In the genomic region with DNA sequence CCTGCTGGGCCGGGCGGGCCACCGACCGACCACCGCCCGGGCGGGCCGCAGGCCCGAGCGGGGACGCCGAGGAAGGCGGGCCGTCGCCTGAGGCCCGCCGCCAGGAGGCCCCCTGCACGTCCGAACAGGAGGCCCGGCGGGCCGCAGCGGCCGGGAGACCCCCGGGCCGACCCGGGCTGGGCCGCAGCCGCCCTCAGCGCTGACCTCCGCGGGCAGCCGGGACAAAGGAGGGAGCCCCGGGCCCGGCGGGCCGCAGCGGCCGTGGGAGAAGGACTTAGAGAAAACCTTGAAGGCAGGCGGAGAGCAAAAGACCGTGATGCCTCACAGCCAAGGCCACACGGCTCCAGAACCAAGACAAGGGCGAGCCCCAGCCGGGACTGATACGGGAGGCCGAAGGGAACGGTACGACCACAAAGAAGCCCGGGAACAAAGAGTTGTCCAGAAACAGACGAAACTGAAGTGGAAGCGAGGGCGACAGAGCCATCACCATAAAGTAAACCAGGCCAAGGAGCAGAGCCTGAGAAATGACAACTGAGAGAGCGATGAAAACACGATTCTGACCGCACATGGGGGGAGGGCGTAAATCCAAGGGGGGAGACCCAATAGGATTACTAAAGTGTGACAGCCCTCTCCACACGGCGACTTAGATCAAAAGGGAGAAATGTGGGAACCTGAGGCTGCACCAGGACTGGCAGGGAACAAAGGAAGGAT, we compare ENCODE assay signal across 8 mouse cellular contexts. TPM values are rescaled to one million over a fixed set of nuclear protein-coding genes. Genes with fewer than 3 reads are reported as not detected.
DNase-seq lines count a peak whose midpoint lies in the region; ATAC-seq and TF ChIP-seq lines count a peak whose summit lies in the region.

No protein-coding gene starts in this region.

- TF ChIP-seq CTCF in kidney, postnatal 0 days (IDR thresholded peaks at IDR 0.05; ENCODE audit: low read depth): no peak

- no peaks in the 10 kb centered on the region for H3K9me3 ChIP-seq in heart, embryonic 11.5 days (replicated peaks; ENCODE audit: control insufficient read depth, low read length)
- H3K9me3 ChIP-seq in kidney, postnatal 0 days (replicated peaks; ENCODE audit: low read length): no peaks in the 10 kb centered on the region
- H3K9me3 ChIP-seq in megakaryocyte, embryonic 14.5 days: no peaks in the 10 kb centered on the region
- H3K9me3 ChIP-seq in stomach, embryonic 15.5 days: no peaks in the 10 kb centered on the region

- no peaks in the 10 kb centered on the region for H3K27me3 ChIP-seq in heart, embryonic 11.5 days (ENCODE audit: control insufficient read depth, insufficient read depth, low read length)
- H3K27me3 ChIP-seq in kidney, postnatal 0 days (ENCODE audit: insufficient read depth, low read length): no peaks in the 10 kb centered on the region
- H3K27me3 ChIP-seq in megakaryocyte, embryonic 14.5 days (replicated peaks): peaks cover 61% of the 10 kb centered on the region
- H3K27me3 ChIP-seq in stomach, embryonic 15.5 days (replicated peaks): no peaks in the 10 kb centered on the region

- peak overlapping the region; percentile 96 for H3K4me3 ChIP-seq in heart, embryonic 11.5 days (ENCODE audit: low read depth, low read length)
- H3K4me3 ChIP-seq in kidney, postnatal 0 days (replicated peaks; ENCODE audit: low read depth, low read length): peak overlapping the region; percentile 86
- peak overlapping the region; percentile 94 for H3K4me3 ChIP-seq in megakaryocyte, embryonic 14.5 days (replicated peaks)
- peak overlapping the region; percentile 92 for H3K4me3 ChIP-seq in stomach, embryonic 15.5 days (replicated peaks)

- peaks cover 25% of the 10 kb centered on the region for H3K4me1 ChIP-seq in heart, embryonic 11.5 days (ENCODE audit: control insufficient read depth, insufficient read depth, low read length)
- peaks cover 19% of the 10 kb centered on the region for H3K4me1 ChIP-seq in kidney, postnatal 0 days (replicated peaks; ENCODE audit: insufficient read depth, low read length)
- H3K4me1 ChIP-seq in megakaryocyte, embryonic 14.5 days: peaks cover 42% of the 10 kb centered on the region
- H3K4me1 ChIP-seq in stomach, embryonic 15.5 days: peaks cover 27% of the 10 kb centered on the region

- ATAC-seq in heart, embryonic 11.5 days (replicated peaks; ENCODE audit: insufficient number of reproducible peaks, low FRiP score, low TSS enrichment): peak; percentile 6; the same call in 1 of the 2 replicates
- peak; percentile 8; the same call in 1 of the 2 replicates for ATAC-seq in kidney, postnatal 0 days (replicated peaks; ENCODE audit: low FRiP score, low read depth)
- peak; percentile 15; the same call in 1 of the 2 replicates for ATAC-seq in stomach, embryonic 15.5 days (ENCODE audit: insufficient read depth, low FRiP score, low read depth)

- peak overlapping the region; percentile 99 for H3K9ac ChIP-seq in heart, embryonic 11.5 days (ENCODE audit: low read depth, low read length)
- peak overlapping the region; percentile 98 for H3K9ac ChIP-seq in kidney, postnatal 0 days (ENCODE audit: low read depth, low read length)
- peak overlapping the region; percentile 92 for H3K9ac ChIP-seq in stomach, embryonic 15.5 days

- H3K36me3 ChIP-seq in heart, embryonic 11.5 days (ENCODE audit: control insufficient read depth, insufficient read depth, low read length): no peaks in the 10 kb centered on the region
- H3K36me3 ChIP-seq in kidney, postnatal 0 days (ENCODE audit: insufficient read depth, low read length): no peaks in the 10 kb centered on the region
- no peaks in the 10 kb centered on the region for H3K36me3 ChIP-seq in megakaryocyte, embryonic 14.5 days (replicated peaks; ENCODE audit: low read length)
- H3K36me3 ChIP-seq in stomach, embryonic 15.5 days: no peaks in the 10 kb centered on the region

- DNase-seq in right cerebral cortex, postnatal 10 days (ENCODE audit: low spot score in 2 of 2): peak; percentile 37 to 42
- DNase-seq in right cerebral cortex, postnatal 36 days (ENCODE audit: low spot score in 2 of 2): no peak
- peak; percentile 20 to 36 for DNase-seq in adrenal gland, postnatal 4 days (ENCODE audit: low spot score in 2 of 2)
- DNase-seq in kidney, postnatal 0 days (ENCODE audit: low spot score): peak; percentile 71
- DNase-seq in right cerebral cortex, postnatal 14 days: no peak

- under 1% methylated on average over 48 of the region's 58 CpGs for WGBS in heart, embryonic 11.5 days (ENCODE audit: insufficient replicate concordance)
- under 1% methylated on average over 41 of the region's 58 CpGs for WGBS in kidney, postnatal 0 days
- under 1% methylated on average over 52 of the region's 58 CpGs for WGBS in stomach, embryonic 15.5 days

- H3K4me2 ChIP-seq in heart, embryonic 11.5 days: peak overlapping the region; percentile 92
- H3K4me2 ChIP-seq in kidney, postnatal 0 days (ENCODE audit: low read length): peak overlapping the region; percentile 92
- peak overlapping the region; percentile 86 for H3K4me2 ChIP-seq in stomach, embryonic 15.5 days

- H3K27ac ChIP-seq in heart, embryonic 11.5 days (ENCODE audit: low read depth, low read length): peak overlapping the region; percentile 100
- H3K27ac ChIP-seq in kidney, postnatal 0 days: peak overlapping the region; percentile 99
- H3K27ac ChIP-seq in stomach, embryonic 15.5 days: peak overlapping the region; percentile 98

RNA-seq across cellular contexts. Expression of gene Macf1, which starts 19.1 kb away (rescaled TPM):
- 100 to 1,000 TPM; 176 to 202 TPM for total RNA-seq in adrenal gland, postnatal 4 days (2021)
- polyA plus RNA-seq in heart, embryonic 11.5 days (2014; fragmentation: Nextera tagmentation; extraction: Ambion mirVana): 68.5 and 108 TPM in 2 replicates
- 33.8 and 36.9 TPM in 2 replicates for polyA plus RNA-seq in kidney, postnatal 0 days (2015; fragmentation: Nextera tagmentation; extraction: Ambion mirVana)
- 23.7 and 41.2 TPM in 2 replicates for polyA plus RNA-seq in megakaryocyte, embryonic 14.5 days (2012; ENCODE audit: insufficient read depth, low replicate concordance)
- 34.6 and 36.1 TPM in 2 replicates for polyA plus RNA-seq in stomach, embryonic 15.5 days (2015; fragmentation: Nextera tagmentation; extraction: Ambion mirVana)

RNA-seq across cellular contexts. Expression of gene Ndufs5, which starts 52.9 kb away (rescaled TPM):
- total RNA-seq in adrenal gland, postnatal 4 days (2021): 100 to 1,000 TPM; 170 to 195 TPM
- 490 and 495 TPM in 2 replicates for polyA plus RNA-seq in heart, embryonic 11.5 days (2014; fragmentation: Nextera tagmentation; extraction: Ambion mirVana)
- polyA plus RNA-seq in kidney, postnatal 0 days (2015; fragmentation: Nextera tagmentation; extraction: Ambion mirVana): 456 and 482 TPM in 2 replicates
- polyA plus RNA-seq in megakaryocyte, embryonic 14.5 days (2012; ENCODE audit: insufficient read depth, low replicate concordance): 4.2 and 79.5 TPM in 2 replicates
- 287 and 321 TPM in 2 replicates for polyA plus RNA-seq in stomach, embryonic 15.5 days (2015; fragmentation: Nextera tagmentation; extraction: Ambion mirVana)

Comparison
In these comparisons a context has a peak if more than half of its experiments do, and no peak if none do; other contexts are left out.
1. DNase-seq: peak in right cerebral cortex, postnatal 10 days (2 of 2), adrenal gland, postnatal 4 days (2 of 2) and kidney, postnatal 0 days (single experiment); none in right cerebral cortex, postnatal 36 days (0 of 2) and right cerebral cortex, postnatal 14 days (single experiment).
2. Peak in every context shown above with its lines, with median percentiles within 50 percentile points of each other: ATAC-seq, H3K27ac ChIP-seq, H3K4me2 ChIP-seq, H3K4me3 ChIP-seq and H3K9ac ChIP-seq.